Mouse (Mus musculus) heart, postnatal 0 days (tissue): ENCODE measurements at regions not wholly inside any gene's neighbourhood (a gene's known extent, or its start where the extent isn't known, plus 50 kb on each side); places are given as distances from the start of the nearest gene placed in this dataset.

Source experiments
- ATAC-seq: fragments of 200-750 bp; cut with Nextera tagmentation; 2 replicates; pipeline ENCODE4 v1.8.0; 2017; ENCODE audit warnings: low read depth, moderate number of reproducible peaks, moderate library complexity; ENCODE audit not compliant: insufficient read depth
- DNase-seq: peaks from one replicate; pipeline ENCODE4 v3.0.0-alpha.2; 2016; ENCODE audit warnings: low spot score
- H3K27ac ChIP-seq: fragments of 300-500 bp; sonication (generic); 2 replicates; pipeline ENCODE4 v1.5.1; 2014; ENCODE audit warnings: low read depth, mild to moderate bottlenecking
- H3K27me3 ChIP-seq: fragments of 300-500 bp; sonication (generic); 2 replicates; pipeline ENCODE4 v1.6.1; 2014; ENCODE audit warnings: low read length, mixed read lengths; ENCODE audit not compliant: control insufficient read depth, insufficient read depth
- H3K36me3 ChIP-seq: fragments of 300-500 bp; sonication (generic); replicated peaks from 2 replicates; pipeline ENCODE4 v1.6.1; 2014; ENCODE audit warnings: low read length, mixed read lengths; ENCODE audit not compliant: control insufficient read depth, insufficient read depth
- H3K4me1 ChIP-seq: fragments of 300-500 bp; sonication (generic); 2 replicates; pipeline ENCODE4 v1.6.1; 2014; ENCODE audit warnings: antibody characterized with exemption; ENCODE audit not compliant: control insufficient read depth, insufficient read depth
- H3K4me2 ChIP-seq: fragments of 300-500 bp; sonication (generic); 2 replicates; pipeline ENCODE4 v1.6.1; 2014; ENCODE audit warnings: low read depth, mild to moderate bottlenecking, low read length, moderate library complexity
- H3K4me3 ChIP-seq: fragments of 300-500 bp; sonication (generic); 2 replicates; pipeline ENCODE4 v1.5.1; 2014; ENCODE audit warnings: low read depth, low read length
- H3K9ac ChIP-seq: fragments of 300-500 bp; sonication (generic); replicated peaks from 2 replicates; pipeline ENCODE4 v1.6.1; 2014; ENCODE audit warnings: low read depth, low read length, mixed read lengths
- H3K9me3 ChIP-seq: fragments of 300-500 bp; sonication (generic); replicated peaks from 2 replicates; pipeline ENCODE4 v1.6.1; 2016; ENCODE audit warnings: low read length; ENCODE audit not compliant: control insufficient read depth
- CTCF ChIP-seq: IDR thresholded peaks from 2 replicates; pipeline ENCODE4 v1.5.1; 2016; ENCODE audit warnings: antibody characterized with exemption, control low read depth, low read depth
- EP300 ChIP-seq: IDR thresholded peaks from 2 replicates; pipeline ENCODE4 v1.6.1; 2016; ENCODE audit warnings: antibody characterized with exemption, low read depth
- WGBS: fragments of 180-500 bp; shearing (Covaris S2); extraction: QIAGEN DNeasy Blood & Tissue Kit; methylation state at CpG from one replicate; pipeline ENCODE4 v1.1.7; 2014; 5-methylcytosine and 5-hydroxymethylcytosine counted together

DNA sequence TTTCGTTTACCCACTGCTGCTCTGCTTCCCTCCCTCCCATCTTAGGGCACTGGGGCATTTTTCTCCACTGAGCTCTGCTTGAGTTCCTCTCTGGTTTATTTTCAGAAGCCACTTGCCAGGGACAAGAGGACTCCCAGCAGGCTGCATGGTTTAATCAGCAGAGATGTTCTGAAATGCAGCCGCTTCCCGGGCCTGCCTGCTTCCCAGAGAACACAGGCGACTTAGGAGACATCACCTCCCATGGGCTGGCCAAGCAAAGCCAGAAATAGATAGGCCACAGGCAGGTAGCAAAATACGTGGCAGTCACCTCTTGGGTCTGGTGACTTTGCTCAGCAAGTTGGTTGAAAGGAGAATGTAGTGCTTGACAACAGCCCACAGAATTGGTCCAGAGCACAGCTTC, 141.8 kb downstream of the Diras2 start:
- 71% methylated on average over 5 of the region's 5 CpGs for WGBS
- Histone ChIP-seq H3K4me1 (no peaks in the 10 kb centered on the region), H3K27ac (no peak overlapping the region), H3K9ac (no peak overlapping the region), H3K36me3 (no peaks in the 10 kb centered on the region), H3K9me3 (no peaks in the 10 kb centered on the region), H3K4me3 (no peak overlapping the region), H3K4me2 (no peak overlapping the region), H3K27me3 (no peaks in the 10 kb centered on the region)
- DNase-seq: no peak
- no peak for TF ChIP-seq EP300
- TF ChIP-seq CTCF: no peak
- no peak for ATAC-seq

DNA sequence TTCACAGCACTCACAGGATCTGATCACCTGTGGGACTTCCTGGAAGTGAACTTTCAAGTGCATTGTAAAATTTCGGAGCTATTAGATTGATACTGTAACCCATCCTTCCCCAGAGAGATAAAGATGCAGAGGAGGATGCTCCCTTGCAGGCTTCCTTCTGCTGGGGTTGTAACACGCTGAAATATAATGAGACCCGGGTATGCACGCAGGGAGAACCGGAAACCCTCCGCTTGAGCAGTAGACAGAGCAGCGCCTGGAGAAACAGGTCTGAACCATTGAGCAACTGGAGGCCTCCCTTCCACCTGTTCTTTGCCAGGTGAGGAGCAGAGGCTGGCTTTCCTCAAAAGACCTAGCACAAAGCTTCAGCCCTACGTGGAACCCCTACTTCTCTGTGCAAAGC, 135.3 kb downstream of the Diras2 start:
- H3K9me3 ChIP-seq: no peaks in the 10 kb centered on the region
- no peak for DNase-seq
- H3K4me2 ChIP-seq: no peak overlapping the region
- no peak overlapping the region for H3K4me3 ChIP-seq
- no peak overlapping the region for H3K27ac ChIP-seq
- H3K9ac ChIP-seq: no peak overlapping the region
- ATAC-seq: no peak
- WGBS: 72% methylated on average over 8 of the region's 8 CpGs
- H3K4me1 ChIP-seq: no peaks in the 10 kb centered on the region
- H3K27me3 ChIP-seq: no peaks in the 10 kb centered on the region
- TF ChIP-seq CTCF (no peak), EP300 (no peak)
- no peaks in the 10 kb centered on the region for H3K36me3 ChIP-seq

DNA sequence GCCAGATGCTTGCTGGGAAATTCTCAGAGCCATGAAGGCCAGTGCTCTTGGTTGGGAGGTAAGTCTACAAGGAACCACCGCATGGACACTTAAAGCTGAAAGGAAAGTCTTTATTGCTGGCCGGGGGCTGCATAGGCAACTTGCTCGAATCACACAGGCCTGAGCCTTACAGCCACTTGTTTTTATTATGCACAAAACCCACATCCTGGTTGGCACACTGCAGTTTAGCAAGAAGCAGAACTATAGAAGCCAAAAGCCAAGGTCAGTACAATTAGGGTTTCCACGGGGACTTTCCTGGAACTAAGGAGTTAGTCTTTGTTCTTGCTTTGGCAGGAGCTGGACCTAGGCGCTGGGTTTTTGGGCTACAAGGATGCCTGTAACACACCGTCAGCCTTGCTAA, 132.7 kb downstream of the Diras2 start:
- no peak overlapping the region for H3K4me2 ChIP-seq
- no peaks in the 10 kb centered on the region for H3K4me1 ChIP-seq
- DNase-seq: no peak
- no peak overlapping the region for H3K9ac ChIP-seq
- H3K27me3 ChIP-seq: no peaks in the 10 kb centered on the region
- H3K9me3 ChIP-seq: no peaks in the 10 kb centered on the region
- H3K4me3 ChIP-seq: no peak overlapping the region
- WGBS: 78% methylated on average over 6 of the region's 6 CpGs
- no peak overlapping the region for H3K27ac ChIP-seq
- no peaks in the 10 kb centered on the region for H3K36me3 ChIP-seq
- TF ChIP-seq CTCF: no peak
- TF ChIP-seq EP300: no peak
- no peak for ATAC-seq

DNA sequence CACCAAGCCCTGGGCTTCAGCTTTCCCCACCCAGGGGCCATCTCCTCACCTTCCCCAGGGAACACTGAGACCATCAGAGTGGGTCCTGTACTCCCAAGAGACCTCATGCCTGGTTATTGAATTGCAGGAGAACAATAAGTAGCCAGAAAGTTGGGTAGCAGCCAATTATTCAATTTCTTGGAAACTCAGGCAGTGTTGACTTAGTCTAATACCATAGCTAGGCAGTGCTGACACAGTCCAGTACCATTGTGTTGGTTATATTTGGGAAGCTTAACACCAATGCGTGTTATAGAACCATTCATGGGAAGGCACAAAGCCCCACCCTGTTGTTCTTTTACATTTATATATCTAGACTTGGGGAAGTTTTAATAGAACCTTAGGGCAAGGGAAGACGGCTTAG, 131.9 kb downstream of the Diras2 start:
- no peak for ATAC-seq
- no peak overlapping the region for H3K4me2 ChIP-seq
- no peaks in the 10 kb centered on the region for H3K4me1 ChIP-seq
- no peaks in the 10 kb centered on the region for H3K9me3 ChIP-seq
- H3K4me3 ChIP-seq: no peak overlapping the region
- TF ChIP-seq CTCF (no peak), EP300 (no peak)
- WGBS: 78% methylated on average over 2 of the region's 2 CpGs
- no peak overlapping the region for H3K27ac ChIP-seq
- no peak for DNase-seq
- no peaks in the 10 kb centered on the region for H3K27me3 ChIP-seq
- H3K9ac ChIP-seq: no peak overlapping the region
- no peaks in the 10 kb centered on the region for H3K36me3 ChIP-seq

DNA sequence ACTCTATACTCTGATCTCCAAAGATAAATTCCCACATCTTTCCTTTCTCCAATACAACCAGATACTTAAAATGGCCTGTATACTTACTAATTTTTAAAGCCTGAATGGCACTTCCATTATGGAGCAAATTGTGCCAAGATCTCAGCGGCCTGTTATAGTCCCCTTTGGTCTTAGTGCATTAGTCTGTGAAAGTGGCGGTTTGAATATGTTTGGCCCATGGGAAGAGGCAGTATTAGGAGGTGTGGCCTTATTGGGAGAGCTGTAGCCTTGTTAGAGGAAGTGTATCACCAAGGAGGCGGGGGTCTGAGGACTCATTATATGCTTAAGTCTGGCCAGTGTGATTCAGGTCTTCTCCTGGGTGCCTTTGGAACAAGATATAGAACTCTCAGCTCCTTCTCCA, 127.3 kb downstream of the Diras2 start:
- 84% methylated on average over 3 of the region's 3 CpGs for WGBS
- no peak for TF ChIP-seq CTCF
- no peak for TF ChIP-seq EP300
- Histone ChIP-seq H3K4me2 (no peak overlapping the region), H3K27me3 (no peaks in the 10 kb centered on the region), H3K4me1 (no peaks in the 10 kb centered on the region), H3K9me3 (no peaks in the 10 kb centered on the region), H3K36me3 (no peaks in the 10 kb centered on the region), H3K9ac (no peak overlapping the region), H3K27ac (no peak overlapping the region), H3K4me3 (no peak overlapping the region)
- DNase-seq: no peak
- ATAC-seq: no peak

DNA sequence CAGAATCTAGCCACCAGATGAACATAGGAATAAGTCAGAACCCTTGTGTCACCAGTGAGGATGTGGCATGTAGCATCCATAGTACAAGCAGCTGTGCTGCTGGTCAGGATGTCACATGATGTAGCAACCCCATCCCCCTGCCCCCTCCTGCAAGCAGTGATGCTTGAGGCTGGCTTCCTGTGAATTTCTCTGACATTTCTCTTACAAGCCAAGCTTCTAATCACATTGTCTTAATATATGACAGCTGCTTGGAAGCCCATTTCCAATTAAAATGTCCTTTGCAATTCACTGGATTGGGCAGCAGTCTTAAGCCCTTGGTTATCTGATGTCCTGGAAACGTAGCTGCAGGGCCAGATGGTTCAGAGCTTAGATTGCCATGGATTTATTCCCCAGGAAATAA, 114.8 kb downstream of the Diras2 start:
- ATAC-seq: no peak
- Histone ChIP-seq H3K9me3 (no peaks in the 10 kb centered on the region), H3K4me1 (no peaks in the 10 kb centered on the region), H3K4me2 (no peak overlapping the region), H3K4me3 (no peak overlapping the region), H3K27me3 (no peaks in the 10 kb centered on the region), H3K36me3 (no peaks in the 10 kb centered on the region), H3K9ac (no peak overlapping the region), H3K27ac (no peak overlapping the region)
- TF ChIP-seq CTCF (no peak), EP300 (no peak)
- WGBS: 58% methylated on average over 1 of the region's 1 CpGs
- DNase-seq: no peak
